Mouse (Mus musculus): ENCODE data around the gene 5730522E02Rik.

DNA sequence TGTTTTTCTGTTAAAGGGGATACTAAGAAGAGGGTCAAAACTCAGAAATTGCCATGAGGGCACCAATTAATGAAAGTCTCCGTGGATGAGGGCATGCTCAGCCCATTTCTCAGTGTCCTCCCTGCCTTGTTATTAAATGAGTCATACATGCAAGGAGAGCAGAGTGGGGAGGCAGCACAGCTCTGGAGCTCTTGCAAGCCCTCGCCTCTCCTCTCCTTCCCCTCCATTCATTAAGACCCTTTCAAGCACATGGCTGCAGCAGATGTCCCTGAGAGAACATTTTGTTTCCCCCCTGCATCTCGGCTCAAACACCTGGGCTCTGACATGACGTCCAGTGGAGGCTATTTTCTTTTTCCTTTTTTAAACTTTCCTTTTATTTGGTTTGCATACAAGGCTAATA, 138.5 kb downstream of the 5730522E02Rik start:
- TF ChIP-seq POLR2A (IDR thresholded peaks at IDR 0.05; ENCODE audit: control insufficient read depth, low read depth, low read length) (no peak), CTCF (IDR thresholded peaks at IDR 0.05; ENCODE audit: control insufficient read depth, insufficient read depth, insufficient replicate concordance, low read depth, low read length) (no peak)
